Mouse (Mus musculus) hematopoietic multipotent progenitor cell, adult 10-12 weeks (in vitro differentiated cells): Measurements from ENCODE around the gene Olfr62. TPM values are rescaled to one million over a fixed set of nuclear protein-coding genes. Genes with fewer than 3 reads are reported as not detected.

ENCODE experiments used
- polyA plus RNA-seq: library from polyadenylated mRNA; stranded (reverse); fragments of >175 nt; gene quantifications from 2 replicates; pipeline ENCODE4 v1.2.3, GENCODE M21; 2012; ENCODE audit warnings: low replicate concordance

Olfr62 gene
- not detected in 2 replicates for polyA plus RNA-seq

GRCm38 (mm10) chr4:118658652-118659051 is at the start of gene Olfr62:
Olfr62 (plus strand) TSS chr4:118658952.

DNA sequence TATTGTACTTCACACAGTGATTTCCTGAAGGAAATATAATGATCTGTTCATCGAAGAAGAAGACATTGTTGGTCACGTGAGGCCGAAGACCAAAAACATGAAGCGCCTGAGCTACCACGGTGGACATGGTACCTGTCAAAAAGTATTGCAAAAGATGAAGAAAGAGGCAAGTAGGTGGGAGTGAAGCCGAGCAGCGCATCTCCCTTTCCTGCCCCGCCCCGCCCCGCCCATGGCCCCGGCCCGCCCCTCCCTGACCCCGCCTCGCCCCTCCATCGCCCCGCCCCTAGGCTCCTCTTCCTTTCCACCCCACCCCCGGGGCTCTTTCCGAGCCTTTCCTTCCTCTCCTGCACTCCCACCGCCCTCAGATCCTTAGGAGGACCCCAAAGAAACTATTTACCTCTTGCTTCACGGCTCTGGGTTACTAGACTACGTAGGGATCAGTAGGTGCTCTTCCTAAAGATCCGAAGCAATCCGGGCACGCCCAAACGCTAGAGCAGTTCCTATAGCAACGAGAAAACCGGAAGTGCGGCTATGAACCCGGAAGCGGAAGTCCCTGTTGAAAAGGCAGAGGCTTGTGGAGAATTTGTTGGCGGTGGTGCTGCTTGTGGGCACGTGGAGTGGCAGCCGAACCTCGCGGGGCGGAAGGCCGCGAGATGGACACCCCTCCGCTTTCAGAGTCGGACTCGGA is 38.3 kb upstream of the Olfr62 start, which contains the start of the genes Cfap57 and Ebna1bp2:
TSS of gene Cfap57 (minus strand) at position 499 of the 688 bp plus-strand sequence.
TSS of gene Ebna1bp2 (plus strand) at position 521 of the 688 bp plus-strand sequence.

DNA sequence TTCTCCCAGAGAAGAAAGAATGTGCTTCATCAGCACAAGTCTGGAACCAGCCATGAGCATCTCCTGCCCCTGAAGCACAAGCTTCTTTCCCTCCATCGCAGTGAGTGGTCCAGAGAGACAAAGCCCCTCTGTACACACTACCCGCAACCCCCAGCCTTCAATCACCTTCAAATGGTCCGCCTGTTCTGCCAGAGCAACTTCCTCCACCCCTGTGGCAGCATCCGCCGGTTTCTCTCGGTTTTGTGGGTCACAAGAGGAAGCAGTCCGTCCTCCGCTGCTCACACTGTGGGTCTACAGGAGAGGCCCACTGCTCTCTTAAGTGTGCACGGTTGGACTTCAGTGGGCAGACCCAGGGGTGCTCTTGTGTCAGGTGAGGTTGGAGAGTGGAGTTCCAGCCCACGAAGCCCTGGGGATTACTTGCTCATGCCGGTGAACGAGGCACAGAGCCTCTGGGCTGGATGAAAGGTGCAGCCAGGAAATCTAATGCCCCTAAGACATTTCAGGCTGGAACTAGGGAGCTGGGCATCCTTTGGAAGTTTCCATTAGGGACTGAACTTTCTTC is 33.7 kb downstream of the Olfr62 start, which contains the start of gene Olfr1342:
TSS of gene Olfr1342 (minus strand) at position 345 of the 562 bp plus-strand sequence.

DNA sequence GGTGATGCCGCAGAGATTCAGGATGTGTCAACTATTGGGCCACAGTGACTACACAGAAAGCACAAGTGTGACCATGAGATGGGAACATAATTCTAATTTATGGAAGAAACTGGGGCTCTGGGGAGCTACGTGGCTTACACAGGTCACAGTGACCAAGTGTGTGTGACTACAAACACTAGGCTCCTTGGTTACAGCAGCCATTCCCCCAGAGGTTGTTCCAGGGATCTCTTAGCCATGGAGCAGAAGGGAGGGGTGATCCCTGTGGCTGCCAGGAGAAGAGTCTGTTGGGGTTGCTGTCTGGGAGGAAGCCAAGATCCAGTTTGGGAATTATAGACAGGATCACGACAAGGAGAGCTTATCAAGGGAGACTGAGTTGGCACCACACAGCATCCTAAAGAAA is 44.5 kb downstream of the Olfr62 start, which contains the start of gene Olfr1341:
TSS of gene Olfr1341 (plus strand) at position 301 of the 400 bp plus-strand sequence.

Other genes starting within 250 kb of the Olfr62 start
- gene Szt2, start 249.7 kb upstream of the Olfr62 start, polyA plus RNA-seq: 66.3 and 240 TPM in 2 replicates
- gene Med8, start 249.6 kb upstream of the Olfr62 start, polyA plus RNA-seq: 5.4 and 18.5 TPM in 2 replicates
- 58.5 and 69.7 TPM in 2 replicates for gene Elovl1, start 230.9 kb upstream of the Olfr62 start, polyA plus RNA-seq
- 28.5 and 36.8 TPM in 2 replicates for gene Cdc20, start 221.6 kb upstream of the Olfr62 start, polyA plus RNA-seq
- gene Mpl, start 201.4 kb upstream of the Olfr62 start, polyA plus RNA-seq: 0.80 and 1.3 TPM in 2 replicates
- gene Tie1, start 168.9 kb upstream of the Olfr62 start, polyA plus RNA-seq: 0.30 and 3.2 TPM in 2 replicates
- not detected in 2 replicates for gene 2610528J11Rik, start 132.0 kb upstream of the Olfr62 start, polyA plus RNA-seq
- not detected in 2 replicates for gene Tmem125, start 114.9 kb upstream of the Olfr62 start, polyA plus RNA-seq
- 0.03 TPM in 1 of 2 replicates, not detected in the other for gene Cfap57, start 38.2 kb upstream of the Olfr62 start, polyA plus RNA-seq
- gene Ebna1bp2, start 38.2 kb upstream of the Olfr62 start, polyA plus RNA-seq: 9.7 and 15.6 TPM in 2 replicates
- not detected in 2 replicates for gene Olfr1342, start 33.8 kb downstream of the Olfr62 start, polyA plus RNA-seq
- gene Olfr1341, start 44.6 kb downstream of the Olfr62 start, polyA plus RNA-seq: not detected in 2 replicates
- not detected in 2 replicates for gene Olfr1340, start 61.2 kb downstream of the Olfr62 start, polyA plus RNA-seq
- not detected in 2 replicates for gene Olfr1339, start 73.2 kb downstream of the Olfr62 start, polyA plus RNA-seq
- not detected in 2 replicates for gene Olfr1338, start 99.8 kb downstream of the Olfr62 start, polyA plus RNA-seq
- not detected in 2 replicates for gene Olfr1337, start 123.6 kb downstream of the Olfr62 start, polyA plus RNA-seq
- gene Olfr1335, start 151.0 kb downstream of the Olfr62 start, polyA plus RNA-seq: not detected in 2 replicates
- gene Olfr1333, start 177.3 kb downstream of the Olfr62 start, polyA plus RNA-seq: not detected in 2 replicates
- not detected in 2 replicates for gene Olfr1331, start 205.7 kb downstream of the Olfr62 start, polyA plus RNA-seq
- gene Olfr1330, start 229.6 kb downstream of the Olfr62 start, polyA plus RNA-seq: not detected in 2 replicates